Comparison of ENCODE assay signal across 27 mouse cellular contexts in the genomic region with DNA sequence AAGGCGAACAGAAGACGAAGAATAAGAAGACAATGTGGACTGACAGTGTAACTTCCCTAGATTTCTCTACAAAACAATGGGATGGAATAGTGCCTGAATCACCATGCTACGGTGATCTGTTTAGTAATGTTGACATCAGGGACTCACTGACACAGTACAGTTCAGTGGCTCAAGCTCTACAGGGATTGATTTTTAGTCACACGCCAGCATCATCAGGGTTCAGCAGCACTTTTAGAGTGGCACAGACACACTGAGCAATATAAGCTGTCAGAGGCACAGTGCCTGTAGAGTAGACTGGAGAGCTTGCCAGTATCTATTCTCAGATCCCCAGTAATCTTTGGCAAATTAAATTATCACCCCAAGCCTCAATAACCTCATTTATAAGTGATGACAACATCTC. TPM values are rescaled to one million over a fixed set of nuclear protein-coding genes. Genes with fewer than 3 reads are reported as not detected.
"Had no signal": no experiment of that assay in that cellular context is flagged by ENCODE, and none has a peak within 500 bp of the region (broad histone marks: within the 10 kb centered on the region; RNA-seq: fewer than 3 reads in every experiment).

No protein-coding gene starts in this region.

- H3K4me1 ChIP-seq: liver, embryonic 13.5 days; midbrain, embryonic 12.5 days; midbrain, embryonic 15.5 days had no signal

- DNase-seq: kidney, adult 2 months; kidney, postnatal 25 days; layer of hippocampus, adult 9-11 months; liver, embryonic 13.5 days; lung, embryonic 14.5 days; thymus, adult 18-20 months; thymus, postnatal 14 days; thymus, postnatal 4 days had no signal

- H3K9ac ChIP-seq: liver, embryonic 13.5 days; lung, embryonic 14.5 days; midbrain, embryonic 12.5 days; midbrain, embryonic 15.5 days had no signal

- H3K27ac ChIP-seq: kidney, postnatal 0 days; layer of hippocampus, adult 2 months; liver, embryonic 13.5 days; macrophage; midbrain, embryonic 12.5 days; midbrain, embryonic 15.5 days had no signal

- H3K27me3 ChIP-seq: liver, embryonic 13.5 days; midbrain, embryonic 12.5 days; midbrain, embryonic 15.5 days had no signal

- H3K36me3 ChIP-seq: liver, embryonic 13.5 days; midbrain, embryonic 12.5 days; midbrain, embryonic 15.5 days had no signal

- ATAC-seq: intestine, embryonic 16.5 days; lung, postnatal 0 days; midbrain, embryonic 15.5 days had no signal

- H3K4me2 ChIP-seq: liver, embryonic 13.5 days; lung, embryonic 14.5 days; midbrain, embryonic 12.5 days; midbrain, embryonic 15.5 days had no signal

- H3K4me3 ChIP-seq: layer of hippocampus, adult 2 months; liver, embryonic 13.5 days; midbrain, embryonic 12.5 days; midbrain, embryonic 15.5 days had no signal

- H3K9me3 ChIP-seq: liver, embryonic 13.5 days; midbrain, embryonic 12.5 days; midbrain, embryonic 15.5 days had no signal

RNA-seq across cellular contexts. Expression of a gene that starts 9.8 kb away (rescaled TPM):
- total RNA-seq: layer of hippocampus, adult 2 months; layer of hippocampus, postnatal 25 days; left cerebral cortex, adult 18-20 months; left cerebral cortex, postnatal 25 days; megakaryocyte, adult 5-6 weeks had no signal
- polyA plus RNA-seq: kidney, embryonic 14.5 days; limb, embryonic 11.5 days; limb, embryonic 14.5 days; liver, embryonic 13.5 days; liver, embryonic 16.5 days; lung, embryonic 14.5 days; lung, postnatal 0 days; macrophage; midbrain, embryonic 12.5 days; midbrain, embryonic 15.5 days; neural tube, embryonic 11.5 days; neural tube, embryonic 14.5 days; spleen, adult 2 months; stomach, embryonic 16.5 days had no signal
